Mouse (Mus musculus) heart, postnatal 14 days (tissue): ENCODE measurements around the gene Gnao1. TPM values are rescaled to one million over a fixed set of nuclear protein-coding genes. Genes with fewer than 3 reads are reported as not detected.

ENCODE experiments used
- DNase-seq, 2 experiments: peaks; one replicate each; pipeline ENCODE4 v3.0.0; 2021 to 2022
- intact Hi-C: fragments of 180-260 bp; cut with DNase I; formaldehyde crosslinking; loops from one replicate; pipeline ENCODE4 v1.15.1; 2025
- microRNA-seq, 2 experiments: library from miRNA; unstranded; fragments of <30 nt; microRNA quantifications; one replicate each; pipeline ENCODE4 v1.2.0; 2021 to 2022
- total RNA-seq, 2 experiments: library from RNA; stranded (reverse); gene quantifications; 2 replicates each; pipeline ENCODE4 v1.2.3; 2021

The Gnao1 gene
- total RNA-seq, 2 experiments from 2014 or later, result 20.0 to 26.8 TPM

DNA sequence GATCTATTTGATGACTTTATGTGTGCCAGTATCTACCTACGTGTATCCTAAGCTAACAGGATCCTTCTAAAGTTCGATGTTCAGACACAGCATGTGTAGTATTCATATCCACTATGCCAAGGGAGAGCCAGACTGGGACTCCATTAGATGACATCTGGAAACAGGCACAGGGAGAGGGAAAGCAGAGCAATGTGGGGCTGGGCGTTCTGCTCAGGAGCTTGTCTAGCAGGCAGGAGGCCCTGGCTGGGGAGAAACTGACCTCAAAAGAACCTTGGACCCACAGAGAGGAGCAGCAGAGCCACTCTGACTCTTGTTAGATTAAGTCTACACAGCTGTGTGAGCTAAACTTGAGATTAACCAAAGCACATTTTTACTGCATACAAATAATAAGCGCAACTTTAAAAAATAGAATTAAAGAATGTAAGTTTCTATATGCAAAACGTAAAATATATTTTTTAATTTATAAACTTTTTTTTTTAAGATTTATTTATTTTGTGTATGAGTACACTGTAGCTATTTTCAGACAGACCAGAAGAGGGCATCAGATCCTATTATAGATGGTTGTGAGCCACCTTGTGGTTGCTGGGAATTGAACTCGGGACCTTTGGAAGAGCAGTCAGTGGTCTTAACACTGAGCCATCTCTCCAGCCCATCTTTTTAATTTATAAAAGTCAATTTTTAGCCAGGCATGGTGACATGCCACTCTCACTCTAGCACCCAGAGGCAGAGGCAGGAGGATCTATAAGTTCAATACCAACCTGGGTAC lies 166.9 kb downstream of the Gnao1 start:
- DNase-seq, result peak in 1 of 2 experiments; percentile 31
- intact Hi-C loops, result loop anchor here (5.0 kb wide), 1 partner anchor 81 kb away; no protein-coding TSS in a partner anchor

GRCm38 (mm10) chr8:93980141-93980540 lies 170.4 kb downstream of the Gnao1 start:
- no peak for DNase-seq
- intact Hi-C loops, result no loop called here

DNA sequence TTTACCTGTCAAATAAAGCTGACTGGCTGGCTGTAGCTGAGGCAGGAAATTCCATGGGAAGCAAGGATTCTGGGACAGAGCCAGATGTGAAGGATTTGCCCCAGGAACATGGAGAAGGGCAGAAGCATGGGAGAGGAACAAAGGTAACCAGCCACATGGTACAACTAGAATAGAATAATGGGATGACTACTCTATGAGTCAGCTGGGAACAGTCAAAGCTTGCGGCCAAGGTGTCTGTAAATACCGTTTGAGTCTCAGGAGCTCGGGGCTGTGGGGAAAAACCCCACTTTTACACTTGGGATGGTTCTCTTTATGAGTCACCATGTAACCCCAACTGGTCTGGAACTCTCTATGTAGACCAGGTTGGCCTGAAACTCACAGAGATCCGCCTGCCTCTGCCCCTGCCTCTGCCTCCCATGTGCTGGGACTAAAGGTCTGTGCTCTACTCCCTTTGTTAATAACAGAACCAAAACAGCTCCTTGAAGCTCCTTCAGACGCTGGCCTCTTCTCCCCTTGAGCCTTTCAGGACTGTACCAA lies 172.0 kb downstream of the Gnao1 start:
- DNase-seq, result no peak

DNA sequence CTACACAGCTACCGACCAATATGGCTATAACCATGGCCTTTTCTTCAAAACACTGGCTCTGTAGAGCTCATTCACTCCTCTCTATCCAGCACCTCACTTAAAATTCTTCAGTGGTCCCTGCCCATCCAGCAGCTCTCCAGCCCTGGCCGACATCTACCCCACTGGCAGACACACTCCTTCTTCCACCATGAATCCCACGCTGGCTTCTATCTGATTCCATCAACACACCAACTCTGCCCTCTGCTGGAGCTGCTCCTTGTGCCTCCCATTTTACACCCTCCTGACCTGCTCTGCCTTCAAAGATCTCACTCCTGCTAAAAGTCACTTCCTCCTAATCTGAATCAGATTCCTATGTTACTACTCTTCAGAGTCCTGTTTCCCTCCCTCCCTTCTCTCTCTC lies 174.1 kb downstream of the Gnao1 start:
- DNase-seq, result no peak
- intact Hi-C loops, result no loop called here

More for the DNA sequence above, 172.0 kb downstream of the Gnao1 start:
- intact Hi-C loops, result no loop called here

DNA sequence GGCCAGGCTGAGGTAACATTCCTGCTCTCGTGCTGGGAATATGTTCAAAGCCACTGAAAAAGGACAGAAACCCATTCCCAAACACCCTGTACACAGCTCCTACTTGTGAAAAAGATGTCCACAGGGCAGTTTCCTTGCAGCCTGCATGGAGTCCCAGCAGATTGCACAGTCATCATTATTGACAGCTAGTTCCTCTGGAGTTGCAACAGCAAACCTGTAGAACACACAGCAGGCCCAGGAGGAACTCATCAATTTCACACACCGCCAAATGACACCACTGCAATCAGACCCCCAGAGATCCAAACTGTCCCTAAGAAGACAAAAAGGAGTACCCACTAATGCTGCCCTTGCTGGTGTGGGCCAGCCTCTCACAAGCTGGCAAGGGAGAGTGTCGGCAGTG lies 175.0 kb downstream of the Gnao1 start:
- intact Hi-C loops, result no loop called here
- no peak for DNase-seq

DNA sequence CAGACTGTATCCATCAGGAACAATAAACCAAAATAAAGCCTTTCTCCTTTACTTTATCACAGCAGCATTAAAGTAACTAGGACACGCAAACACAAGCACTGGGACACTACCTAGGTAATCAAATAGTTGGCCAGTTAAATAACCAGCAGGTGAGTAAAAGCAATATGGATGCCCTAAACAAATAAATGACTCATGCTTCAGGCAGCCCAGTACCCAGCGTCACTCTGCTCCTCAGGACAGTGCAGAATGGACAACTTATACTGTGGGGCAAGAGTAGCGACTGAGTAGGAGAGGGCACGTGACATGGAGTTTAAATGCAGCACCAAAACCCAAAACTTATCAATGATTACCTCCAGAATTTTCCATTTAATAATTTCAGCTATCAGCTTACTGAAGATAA lies 180.0 kb downstream of the Gnao1 start:
- DNase-seq, result no peak
- intact Hi-C loops, result no loop called here

- no peak for DNase-seq
- intact Hi-C loops, result no loop called here
These were observed 189.2 kb downstream of the Gnao1 start for GRCm38 (mm10) chr8:93998961-93999360.

DNA sequence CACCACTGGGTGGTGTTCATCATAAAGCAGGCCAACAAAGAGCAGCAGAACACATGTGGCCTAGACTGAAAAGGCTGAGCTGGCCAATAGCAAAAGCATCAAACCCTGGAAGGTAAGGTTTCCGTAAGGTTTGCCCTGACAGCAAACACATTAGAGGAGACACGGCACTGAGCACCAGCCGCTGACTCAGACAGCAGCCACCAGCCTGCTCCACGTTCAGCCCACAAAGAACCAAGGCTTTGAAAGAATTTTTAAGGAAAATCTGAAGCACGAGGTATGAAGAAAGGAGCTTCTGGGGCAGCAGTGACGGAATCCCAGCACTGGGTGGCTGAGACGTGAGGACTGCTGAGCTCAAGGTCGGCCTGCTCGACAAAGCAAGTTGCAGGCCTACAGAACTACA lies 194.4 kb downstream of the Gnao1 start:
- DNase-seq, result no peak
- intact Hi-C loops, result no loop called here

GRCm38 (mm10) chr8:94009243-94009845 lies 199.6 kb downstream of the Gnao1 start:
- no peak for DNase-seq
- intact Hi-C loops, result no loop called here

DNA sequence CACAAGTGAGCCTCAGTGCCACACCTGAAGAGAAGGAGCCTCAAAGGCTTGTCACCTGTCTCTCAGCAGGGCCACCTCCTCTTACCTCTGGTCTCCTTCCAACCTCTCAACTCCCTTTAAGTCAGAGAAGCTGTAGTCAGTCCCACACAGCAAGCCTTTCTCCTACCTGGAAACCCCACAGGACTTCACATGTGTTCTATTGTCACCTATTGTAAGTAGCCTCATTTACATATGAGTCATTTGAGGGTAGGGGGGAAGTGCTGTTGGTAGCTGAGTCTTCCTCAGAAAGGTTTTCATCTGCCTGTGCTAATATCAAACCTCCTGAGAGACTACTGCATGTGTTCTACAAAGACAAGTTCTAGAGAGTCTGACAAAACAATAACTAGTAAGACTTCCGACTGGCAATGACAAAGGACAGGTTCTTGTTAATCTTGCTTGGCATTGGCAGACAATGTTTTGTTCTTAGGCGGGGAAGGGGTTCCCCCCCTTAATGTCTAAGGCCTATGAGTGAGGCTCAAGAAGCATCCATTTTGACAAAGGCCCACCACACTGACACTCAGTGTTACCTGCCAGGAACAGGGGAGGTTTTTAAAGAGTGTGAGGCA lies 200.4 kb downstream of the Gnao1 start:
- no peak for DNase-seq
- intact Hi-C loops, result no loop called here

DNA sequence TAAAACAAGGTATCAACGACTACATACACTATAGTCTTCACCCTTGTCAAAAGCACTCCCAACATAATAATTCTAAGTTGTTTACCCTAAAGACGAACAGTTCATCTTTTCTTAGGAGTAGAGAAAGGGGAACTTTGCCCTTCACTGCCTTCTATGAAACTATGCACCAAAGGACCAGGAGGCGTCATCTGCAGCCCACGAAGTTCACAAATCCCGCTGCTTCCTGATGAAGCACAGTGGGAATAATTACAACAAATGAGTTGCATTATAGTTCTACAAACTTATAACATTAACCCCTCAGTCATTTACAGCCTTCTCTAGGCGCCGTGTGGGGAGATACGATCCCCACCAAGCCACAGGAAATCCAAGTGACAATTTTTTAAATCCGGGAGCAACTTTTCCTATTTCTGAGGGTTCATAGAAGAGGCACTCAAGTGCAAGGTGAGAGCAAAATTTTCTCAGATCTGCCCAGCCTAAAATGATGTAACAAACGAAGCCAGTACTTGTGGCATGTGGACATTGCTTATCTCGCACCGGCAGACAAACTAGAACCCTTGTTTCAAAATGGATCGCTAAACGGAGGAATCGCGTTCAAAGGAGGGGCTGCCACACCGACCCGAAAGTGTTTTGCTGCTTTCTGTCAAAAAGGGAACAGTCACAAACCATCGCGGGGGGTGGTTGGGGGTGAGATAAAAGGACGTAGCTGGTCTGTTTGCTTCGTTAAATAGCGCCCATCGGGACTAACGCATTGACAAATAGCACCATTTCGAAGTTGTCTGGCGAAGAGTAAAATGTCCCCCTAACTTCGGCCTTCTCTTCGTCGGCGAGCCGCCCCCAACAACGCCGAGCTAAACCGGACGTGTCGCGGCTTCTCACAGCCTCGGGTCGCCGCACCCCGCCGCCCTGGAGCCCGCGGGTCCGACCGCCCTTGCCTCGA lies 201.6 kb downstream of the Gnao1 start:
- no peak for DNase-seq
- intact Hi-C loops, result loop anchor here (2.0 kb wide), 1 partner anchor 25 kb away; the partner anchor contains the start of genes Nudt21 and Ogfod1

DNA sequence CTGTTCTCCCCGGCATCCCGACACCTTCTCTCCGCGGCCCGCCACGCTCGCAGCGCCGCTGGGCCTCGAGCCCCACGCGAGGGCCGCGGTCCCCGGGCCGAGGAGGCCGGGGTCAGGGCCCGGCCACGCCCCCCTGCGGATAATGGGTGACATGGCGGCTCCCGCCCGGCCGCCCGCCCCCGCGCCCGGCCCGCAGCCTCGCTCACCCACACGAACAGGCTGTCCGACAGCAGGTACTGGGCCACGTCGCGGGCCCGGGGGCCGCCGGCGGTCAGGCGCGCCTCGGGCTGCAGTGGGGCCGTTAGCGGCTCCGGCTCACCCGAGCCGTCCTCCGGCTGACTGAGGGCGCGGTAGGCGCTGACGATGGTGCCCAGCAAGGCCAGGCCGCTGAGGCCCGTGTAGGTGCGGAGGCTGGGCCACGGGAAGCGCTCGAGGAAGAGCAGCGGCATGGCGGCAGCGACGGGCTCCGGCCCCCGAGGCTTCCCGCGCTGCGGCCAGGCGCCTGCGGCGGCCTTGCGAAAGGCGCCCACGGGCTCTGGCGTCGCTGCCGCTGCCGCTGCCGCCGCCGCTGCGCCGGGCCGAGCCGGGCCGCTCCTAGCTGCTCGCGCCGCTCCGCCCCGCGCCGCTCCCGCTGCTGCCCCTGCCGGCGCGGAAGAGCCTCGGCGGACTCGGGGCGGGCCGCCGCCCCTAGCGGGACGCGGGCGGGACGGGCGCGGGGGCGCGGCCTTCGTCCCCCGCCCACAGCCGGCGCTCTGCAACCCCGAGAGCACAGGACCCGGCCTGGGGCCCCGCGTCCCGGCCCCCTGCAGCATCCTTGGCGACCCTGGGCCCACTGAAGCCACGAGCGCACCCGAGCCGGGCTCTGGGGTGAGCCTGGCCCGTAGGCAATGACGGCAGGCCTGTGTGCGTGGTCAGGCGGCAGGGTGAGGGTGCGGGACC lies 202.5 kb downstream of the Gnao1 start, which contains the start of gene Amfr:
Gene Amfr (minus strand): TSS at position 830 of the 939 bp plus-strand sequence.
- intact Hi-C loops, result loop anchor here (2.0 kb wide), 1 partner anchor 25 kb away; the partner anchor contains the start of genes Nudt21 and Ogfod1
- DNase-seq, result peak; percentile 75 to 82

GRCm38 (mm10) chr8:94013026-94013612 lies 203.4 kb downstream of the Gnao1 start:
- no peak for DNase-seq
- intact Hi-C loops, result loop anchor here (2.0 kb wide), 1 partner anchor 24 kb away; the partner anchor contains the start of genes Nudt21 and Ogfod1

Small RNAs within 50 kb of the gene (microRNA-seq; reads per million reads assigned to microRNA genes)
- 0 reads per million in 2 experiments for gene Gm24159

Other genes starting within 250 kb of the Gnao1 start
- 100 to 1,000 TPM; 108 to 112 TPM for gene Amfr, start 202.9 kb downstream of the Gnao1 start, total RNA-seq
- 10 to 100 TPM; 29.2 to 30.3 TPM for gene Nudt21, start 227.1 kb downstream of the Gnao1 start, total RNA-seq
- 10 to 100 TPM; 23.0 to 23.9 TPM for gene Ogfod1, start 227.2 kb downstream of the Gnao1 start, total RNA-seq